Mouse (Mus musculus): ENCODE measurements around the gene Mgat1.
"Not testable (repeated sequence)": the region's sequence is repeated elsewhere in the genome, so short reads cannot be mapped to it uniquely, and the experiment has no call there.

Gene Mgat1

DNA sequence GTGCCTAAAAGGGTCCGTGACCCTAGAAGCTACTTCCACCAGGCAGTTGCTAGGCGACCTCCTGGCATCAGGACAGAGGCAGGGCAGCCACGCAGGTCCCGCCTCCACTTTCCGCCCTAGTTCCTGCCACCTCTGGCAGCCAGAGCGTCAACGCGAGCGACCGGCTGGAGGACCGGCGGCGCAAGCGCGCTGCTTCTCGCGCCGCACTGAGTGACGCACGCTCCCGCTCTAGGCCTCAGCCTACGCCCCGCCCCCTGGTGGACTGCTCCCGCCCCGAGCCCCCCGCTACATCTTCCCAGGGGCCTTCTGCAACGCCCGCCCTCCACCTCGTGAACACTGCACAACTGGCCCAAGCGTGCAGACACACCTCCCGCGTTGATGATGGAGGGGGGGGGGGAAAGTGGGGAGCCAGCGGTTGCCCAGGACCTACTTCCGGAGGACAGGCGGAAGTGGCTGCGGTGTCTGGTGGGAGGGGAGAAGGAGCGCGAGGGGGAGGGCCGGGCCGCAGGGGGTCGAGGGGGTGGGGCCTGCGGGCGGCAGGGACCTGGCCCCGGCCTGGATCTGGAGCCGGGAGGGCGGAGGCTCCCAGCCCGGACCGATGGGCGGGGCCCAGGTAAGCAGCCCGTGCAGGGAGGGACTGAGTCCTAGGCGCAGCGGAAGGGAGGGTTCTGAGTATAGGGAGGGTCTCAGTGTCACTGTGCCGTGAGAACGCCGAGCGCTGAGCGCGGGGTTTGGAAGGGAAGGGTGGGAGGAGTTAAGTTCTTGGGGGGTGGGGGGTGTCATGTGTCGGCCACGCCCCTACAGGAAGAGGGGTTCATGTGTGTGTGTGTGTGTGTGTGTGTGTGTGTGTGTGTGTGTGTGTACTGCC, at the start of gene Mgat1:
Mgat1 (plus strand) TSS at position 465 of the 868 bp plus-strand sequence.
- peak; percentile 99 for DNase-seq (ENCODE audit: low read depth, low spot score)

DNA sequence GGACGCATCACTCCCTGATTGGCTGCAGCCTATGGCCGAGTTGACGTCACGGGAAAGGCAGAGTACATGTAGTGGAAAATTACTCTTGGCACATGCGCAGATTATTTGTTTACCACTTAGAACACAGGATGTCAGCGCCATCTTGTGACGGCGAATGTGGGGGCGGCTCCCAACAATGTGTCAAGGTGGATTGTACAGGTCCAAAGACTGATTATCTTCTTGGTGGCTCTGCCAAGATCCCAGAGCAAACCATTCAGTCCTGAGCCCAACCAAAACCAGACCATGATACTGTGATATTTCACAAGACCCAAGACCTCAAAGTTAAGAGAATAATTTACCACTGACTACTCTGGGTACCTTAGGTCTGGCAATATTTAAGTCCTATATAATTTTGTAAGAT, 49.2 kb upstream of the Mgat1 start:
- not testable (repeated sequence) for DNase-seq (ENCODE audit: low read depth, low spot score)

DNA sequence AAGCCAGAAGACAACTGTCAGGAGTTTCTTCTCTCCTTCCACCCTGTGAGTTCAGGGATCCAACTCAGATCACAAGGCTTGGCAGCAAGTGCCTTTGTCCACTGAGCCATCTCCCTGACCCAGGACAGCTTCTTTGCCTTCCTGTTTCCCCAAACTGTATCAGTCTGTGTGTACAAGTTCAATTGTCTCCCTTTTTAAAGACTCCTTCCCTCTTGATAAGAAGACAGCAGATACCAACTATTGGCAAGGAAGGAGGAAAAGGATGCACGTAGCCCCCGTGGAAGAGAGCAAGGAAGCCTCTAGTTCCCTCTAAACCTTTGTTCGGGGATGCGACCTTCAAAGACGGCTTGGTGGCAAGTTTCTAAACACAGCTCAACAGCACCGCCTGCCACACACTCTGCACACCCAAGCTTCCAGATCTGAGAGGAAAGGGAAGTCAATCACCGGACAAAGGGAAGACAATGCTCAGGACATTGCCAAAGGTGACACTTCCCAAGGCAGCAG, 48.1 kb upstream of the Mgat1 start:
- DNase-seq (ENCODE audit: low read depth, low spot score): no peak

GRCm38 (mm10) chr11:49200666-49201065, 43.3 kb upstream of the Mgat1 start:
- no peak for DNase-seq (ENCODE audit: low read depth, low spot score)

GRCm38 (mm10) chr11:49201142-49201541, 42.8 kb upstream of the Mgat1 start:
- DNase-seq (ENCODE audit: low read depth, low spot score): no peak

- DNase-seq (ENCODE audit: low read depth, low spot score): no peak
Measured at GRCm38 (mm10) chr11:49202071-49202470, 41.9 kb upstream of the Mgat1 start.

DNA sequence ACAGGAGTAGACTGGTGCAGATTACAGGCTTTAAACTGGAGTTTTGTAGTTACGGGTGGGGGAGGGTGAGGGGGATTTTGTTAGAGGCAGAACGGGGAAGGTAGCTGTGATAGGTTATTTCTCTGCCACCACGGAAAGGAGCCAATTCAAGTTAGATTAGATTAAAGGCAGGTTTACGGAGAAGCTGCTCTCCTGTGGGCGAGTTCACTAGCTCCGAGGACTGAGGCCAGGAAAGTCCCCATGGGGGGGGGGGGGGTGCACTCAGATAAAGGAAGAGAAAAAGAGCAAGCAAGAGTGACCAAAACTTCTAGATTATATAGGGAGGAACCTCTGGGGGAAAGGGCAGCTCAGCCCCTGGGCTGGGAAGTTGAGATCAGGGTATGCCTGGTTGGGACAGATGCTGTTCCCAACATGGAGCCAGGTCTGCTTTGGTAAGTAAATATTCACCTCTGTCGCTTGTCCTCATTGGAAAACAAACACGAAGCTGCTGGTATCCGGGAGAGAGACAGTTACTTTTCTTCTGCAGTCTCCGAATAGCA, 41.4 kb upstream of the Mgat1 start:
- DNase-seq (ENCODE audit: low read depth, low spot score): no peak

GRCm38 (mm10) chr11:49203129-49203768, 40.7 kb upstream of the Mgat1 start, which contains the start of gene Zfp62:
Zfp62 (plus strand) TSS chr11:49203292.
- peak; percentile 86 for DNase-seq (ENCODE audit: low read depth, low spot score)

GRCm38 (mm10) chr11:49203771-49204497, 40.1 kb upstream of the Mgat1 start:
- peak; percentile 46 for DNase-seq (ENCODE audit: low read depth, low spot score)

- no peak for DNase-seq (ENCODE audit: low read depth, low spot score)
Measured at GRCm38 (mm10) chr11:49205080-49205590, 38.9 kb upstream of the Mgat1 start.

- DNase-seq (ENCODE audit: low read depth, low spot score): no peak
Measured at GRCm38 (mm10) chr11:49207495-49207894, 36.5 kb upstream of the Mgat1 start.

DNA sequence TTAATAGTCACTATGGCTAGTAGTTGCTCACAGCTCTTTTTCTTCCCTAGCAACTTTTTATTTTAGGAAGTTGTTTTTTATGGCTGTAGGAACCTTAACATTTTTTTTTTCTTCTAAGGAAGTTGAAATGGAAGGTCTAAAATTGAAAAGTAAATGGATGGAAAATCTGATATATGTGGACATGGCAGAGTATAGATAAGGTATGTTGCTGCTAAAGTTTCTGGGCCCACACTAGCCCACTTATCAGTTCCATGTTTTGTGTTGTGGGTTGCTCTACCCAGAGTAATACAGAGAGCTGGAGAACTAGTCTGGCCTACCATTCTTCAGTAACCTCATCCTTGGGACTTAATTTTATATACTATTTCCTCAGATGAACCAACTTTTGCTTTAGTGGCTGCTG, 31.4 kb upstream of the Mgat1 start:
- no peak for DNase-seq (ENCODE audit: low read depth, low spot score)

- DNase-seq (ENCODE audit: low read depth, low spot score): no peak
Measured at GRCm38 (mm10) chr11:49213505-49213904, 30.5 kb upstream of the Mgat1 start.

DNA sequence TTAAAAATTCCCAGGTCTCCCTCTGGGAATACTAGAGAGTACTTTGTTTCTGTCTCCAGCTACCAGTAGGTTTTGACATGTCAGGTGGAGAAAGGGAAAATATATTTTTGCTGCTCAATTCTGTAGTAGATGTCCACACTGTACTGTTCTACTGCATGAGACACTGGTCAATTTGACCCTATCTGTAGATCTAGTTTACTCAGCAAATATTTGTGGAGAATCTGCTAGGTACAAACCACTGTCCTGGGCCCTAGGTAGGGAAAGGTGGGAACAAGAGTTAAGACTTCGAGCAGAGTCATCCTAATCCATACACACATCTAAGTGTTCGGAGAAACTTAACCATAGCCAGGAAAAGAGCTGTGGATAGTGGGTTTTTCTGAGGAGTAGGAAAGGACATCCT, 24.7 kb upstream of the Mgat1 start:
- no peak for DNase-seq (ENCODE audit: low read depth, low spot score)

DNA sequence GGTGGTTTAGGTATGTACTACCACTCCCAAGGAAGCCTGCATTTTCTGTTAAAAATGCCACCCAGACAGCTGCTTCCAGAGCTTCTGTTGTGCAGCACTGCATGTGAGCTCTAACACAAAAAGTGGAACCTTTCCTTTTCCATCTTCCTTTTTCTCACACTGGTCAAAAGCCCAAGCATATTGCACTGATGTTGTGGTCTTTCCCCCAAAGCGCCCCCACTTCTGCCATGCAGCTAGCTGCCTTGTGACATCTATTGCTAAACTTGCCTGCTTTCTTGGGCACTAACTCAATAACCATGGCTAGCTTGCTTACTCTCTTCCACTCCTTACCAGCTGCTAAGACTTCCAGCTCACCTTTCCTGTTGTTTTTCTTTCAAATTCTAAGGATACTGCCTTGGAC, 19.5 kb upstream of the Mgat1 start:
- no peak for DNase-seq (ENCODE audit: low read depth, low spot score)

DNA sequence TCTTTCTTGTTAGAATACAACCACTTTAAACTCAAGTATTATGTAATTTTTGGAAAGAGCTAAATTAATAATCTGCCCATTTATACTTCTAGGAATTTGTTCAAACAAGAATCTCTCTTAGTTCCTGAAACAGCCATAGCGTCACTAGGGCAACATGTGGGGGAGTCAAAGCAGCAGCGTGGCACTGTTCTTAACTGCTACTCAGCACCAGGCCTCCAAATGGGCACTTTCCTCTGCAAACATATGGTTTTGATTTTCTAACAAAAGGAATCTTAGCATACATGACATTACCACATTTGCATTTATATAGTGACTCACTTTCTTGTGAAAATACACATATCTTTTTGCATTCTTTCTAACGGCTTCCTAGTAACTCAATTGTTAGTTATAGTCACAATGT, 11.2 kb upstream of the Mgat1 start:
- no peak for DNase-seq (ENCODE audit: low read depth, low spot score)

GRCm38 (mm10) chr11:49235459-49236207, 8.4 kb upstream of the Mgat1 start:
- no peak for DNase-seq (ENCODE audit: low read depth, low spot score)

- DNase-seq (ENCODE audit: low read depth, low spot score): no peak
Measured at GRCm38 (mm10) chr11:49236891-49237290, 7.1 kb upstream of the Mgat1 start.

- no peak for DNase-seq (ENCODE audit: low read depth, low spot score)
Measured at GRCm38 (mm10) chr11:49237532-49237931, 6.5 kb upstream of the Mgat1 start.

GRCm38 (mm10) chr11:49240310-49240709, 3.7 kb upstream of the Mgat1 start:
- no peak for DNase-seq (ENCODE audit: low read depth, low spot score)

- DNase-seq (ENCODE audit: low read depth, low spot score): no peak
Measured at GRCm38 (mm10) chr11:49240874-49241273, 3.1 kb upstream of the Mgat1 start.
